Mouse (Mus musculus): ENCODE results near the gene AU040320.

GRCm38 (mm10) chr4:126781871-126782270, 28.5 kb downstream of the AU040320 start:
- TF ChIP-seq CTCF (IDR thresholded peaks at IDR 0.05; ENCODE audit: control insufficient read depth, insufficient read depth, low read length) (no peak), POLR2A (IDR thresholded peaks at IDR 0.05; ENCODE audit: borderline replicate concordance, control insufficient read depth, low read depth, low read length) (no peak)
